Mouse (Mus musculus): ENCODE data around the gene Dand5.

Dand5 gene

DNA sequence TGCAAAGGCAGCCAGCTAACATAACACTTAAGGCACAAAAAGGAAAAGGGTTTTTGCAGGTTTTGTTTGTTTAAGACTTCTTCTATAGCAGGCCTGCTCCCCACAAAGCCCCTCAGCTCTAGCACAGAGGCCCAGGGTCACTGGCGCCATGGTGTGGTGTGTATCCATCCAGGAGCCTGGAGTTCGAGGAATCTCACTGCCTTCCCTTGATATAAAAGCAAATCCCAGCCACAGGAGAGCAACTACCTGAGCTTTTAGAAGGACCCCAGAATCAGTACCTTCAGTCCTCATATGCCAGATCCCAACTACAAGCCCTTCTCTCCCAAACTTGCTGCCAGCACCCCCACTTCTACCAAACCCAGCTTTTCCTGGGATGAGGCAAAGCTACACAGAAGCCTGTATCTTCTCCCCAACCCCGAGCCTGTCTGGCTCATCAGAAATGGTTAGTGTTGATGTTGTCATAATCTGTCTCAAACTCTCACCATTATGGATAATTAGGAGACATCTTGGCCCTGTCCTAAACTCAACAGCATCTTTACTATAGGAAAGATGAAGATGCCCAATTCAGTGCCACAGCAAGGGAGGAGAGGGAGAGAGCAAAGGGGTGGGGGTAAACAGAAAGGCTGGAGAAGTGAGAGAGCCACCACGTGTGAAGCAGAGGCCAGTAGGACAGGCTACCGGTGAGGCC is 51.5 kb downstream of the Dand5 start:
- DNase-seq (ENCODE audit: low read depth, low spot score) = no peak

DNA sequence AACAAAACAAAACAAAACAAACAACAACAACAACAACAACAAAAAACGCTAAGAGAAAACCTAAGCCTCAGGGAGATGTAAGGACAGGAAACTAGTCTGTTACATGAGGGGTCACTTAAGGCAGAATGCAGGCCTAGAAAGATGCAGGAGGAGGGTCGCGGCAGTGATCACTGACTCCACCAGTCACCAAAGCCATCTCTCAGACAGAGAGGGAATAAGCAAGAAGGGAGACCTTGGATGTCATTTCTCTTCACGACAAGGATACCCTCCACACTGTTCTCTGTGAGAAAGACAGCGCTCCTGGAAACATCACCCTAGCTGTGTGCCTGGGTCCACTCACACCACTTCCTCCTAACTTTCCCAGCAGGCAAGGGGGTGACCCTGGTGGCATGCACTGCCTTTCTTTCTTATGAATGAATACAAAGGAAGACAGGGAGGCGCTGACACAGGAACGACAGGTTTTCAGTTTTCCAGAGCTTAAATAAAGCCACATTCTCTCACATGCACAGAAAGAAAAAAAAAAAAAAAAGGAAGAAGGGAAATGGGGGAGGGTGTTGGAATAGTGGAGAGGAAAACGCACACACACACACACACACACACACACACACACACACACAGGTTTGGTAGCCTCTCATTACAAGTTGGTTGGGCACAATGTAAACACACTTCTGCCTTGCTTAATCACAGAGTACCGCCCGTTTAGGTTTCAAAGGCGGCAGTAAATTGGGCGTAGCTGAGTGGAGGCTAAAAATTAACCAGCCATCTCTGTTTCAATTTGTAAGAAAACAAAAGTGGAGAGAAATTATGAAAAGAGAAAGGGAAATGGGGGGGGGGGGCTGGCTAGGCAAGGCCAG is 52.3 kb downstream of the Dand5 start:
- no peak for DNase-seq (ENCODE audit: low read depth, low spot score)

DNA sequence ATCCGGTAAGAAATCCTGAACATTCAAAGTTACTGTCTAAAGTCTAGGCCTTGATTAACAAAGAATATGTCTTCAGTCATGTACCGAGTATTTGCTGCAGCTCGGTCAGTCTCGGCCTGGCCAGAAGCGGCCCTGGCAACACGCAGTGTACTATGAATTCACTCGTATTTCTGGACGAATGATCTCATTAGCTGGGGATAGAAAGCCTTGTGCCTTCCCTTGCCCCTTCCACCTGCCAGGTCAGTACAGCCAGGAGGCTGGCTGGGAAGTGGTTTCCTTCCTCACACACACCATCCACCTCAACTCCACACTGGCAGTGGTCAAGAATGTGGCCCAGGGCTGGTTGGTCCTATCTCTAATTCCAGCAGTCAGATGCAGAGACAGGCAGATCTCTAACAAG is 53.3 kb downstream of the Dand5 start:
- no peak for DNase-seq (ENCODE audit: low read depth, low spot score)

DNA sequence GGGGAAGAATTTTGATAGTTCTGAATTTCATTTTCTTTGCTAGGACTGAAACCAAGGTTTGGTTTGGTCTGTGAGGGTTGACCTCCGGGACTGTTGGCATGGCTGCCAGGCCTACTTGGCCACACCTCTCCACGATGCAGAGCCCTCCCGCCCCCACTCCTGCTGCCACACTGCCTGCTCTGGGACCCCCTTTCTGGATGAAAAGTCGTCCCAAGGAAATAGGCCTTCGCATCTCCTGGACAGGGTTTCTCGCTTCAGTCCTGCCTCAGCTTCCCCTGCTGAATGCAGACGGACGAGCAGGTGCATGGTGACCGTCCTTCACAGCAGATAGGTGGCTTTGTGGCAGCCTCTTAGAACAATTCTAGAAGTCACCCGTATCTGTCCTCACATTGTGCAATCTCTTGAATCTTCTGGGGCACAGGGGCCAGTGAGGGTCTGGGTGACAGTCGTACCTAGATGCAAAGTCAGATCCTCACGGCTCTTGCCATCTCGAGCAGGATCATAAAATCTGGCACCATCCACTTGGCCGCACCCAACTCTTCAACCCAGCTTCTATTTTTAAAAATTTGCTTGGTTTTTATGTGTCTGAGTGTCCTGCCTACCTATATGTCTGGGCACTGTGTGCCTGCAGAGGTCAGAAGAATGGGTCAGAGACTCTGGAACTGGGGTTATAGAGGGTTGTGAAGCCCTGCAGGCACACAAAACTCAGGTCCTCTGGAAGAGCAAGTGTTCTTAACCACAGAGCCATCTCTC is 54.1 kb downstream of the Dand5 start:
- no peak for DNase-seq (ENCODE audit: low read depth, low spot score)

DNA sequence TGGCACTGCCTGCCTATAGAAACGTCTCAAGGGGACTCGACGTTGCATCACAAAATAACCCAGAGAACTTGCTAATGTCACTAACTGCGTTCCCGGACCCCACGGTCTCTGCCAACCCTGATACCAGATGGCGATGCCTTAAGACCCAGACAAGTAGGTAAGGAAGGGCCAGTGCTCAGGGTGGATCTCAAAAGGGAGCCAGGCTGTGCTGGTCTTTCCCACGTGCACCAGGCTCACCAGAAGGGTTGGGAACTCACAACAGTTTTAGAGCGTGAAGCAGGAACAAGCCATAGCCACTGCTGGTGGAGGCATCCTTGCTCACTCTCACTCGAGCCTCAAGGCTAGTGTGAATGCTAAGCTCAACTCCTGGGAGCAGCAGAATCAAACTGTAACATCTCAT is 55.4 kb downstream of the Dand5 start:
- no peak for DNase-seq (ENCODE audit: low read depth, low spot score)

DNA sequence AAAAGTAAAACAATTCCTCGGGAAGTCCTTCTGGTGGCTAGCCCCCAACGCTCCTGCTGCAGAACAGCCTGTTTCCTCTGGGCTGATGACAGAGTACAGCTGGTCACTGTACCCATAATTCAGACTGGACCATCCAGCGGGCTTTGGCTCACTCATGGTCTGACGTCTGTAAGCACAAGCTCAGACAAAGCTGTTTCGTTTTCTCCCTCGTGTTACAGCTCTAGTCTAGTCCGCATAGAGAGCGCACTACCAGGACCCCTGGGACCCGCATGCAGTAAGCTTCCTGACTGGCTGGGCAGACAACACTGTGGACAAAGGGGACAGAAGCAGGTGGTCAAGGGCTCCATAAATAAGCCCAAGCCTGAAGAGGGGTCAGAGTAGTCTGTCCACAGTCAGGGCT is 56.2 kb downstream of the Dand5 start:
- DNase-seq (ENCODE audit: low read depth, low spot score) = no peak

DNA sequence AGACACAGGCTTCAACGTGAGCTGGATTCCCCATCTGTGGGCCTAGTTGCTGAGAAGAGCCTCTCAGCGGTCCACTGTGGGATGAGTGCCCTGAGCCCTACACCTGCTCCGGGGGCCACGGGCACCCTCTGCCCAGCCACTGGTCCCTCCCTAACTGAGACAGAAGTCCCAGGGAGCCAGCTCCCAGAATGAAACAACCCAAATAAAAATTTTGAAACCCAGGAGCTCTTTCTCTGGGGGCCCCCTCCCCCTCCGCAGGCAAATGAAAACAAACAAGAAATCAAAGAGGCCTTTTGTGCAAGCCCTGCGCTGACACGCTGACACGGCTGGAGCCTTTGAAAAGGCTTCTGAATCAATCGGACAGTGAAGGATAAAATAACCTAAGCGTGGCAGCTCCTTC is 57.0 kb downstream of the Dand5 start:
- DNase-seq (ENCODE audit: low read depth, low spot score) = no peak
